ENCODE assay signal across 8 mouse cellular contexts in genomic region chr10:80117736-80118135, GRCm38 (mm10). TPM values are rescaled to one million over a fixed set of nuclear protein-coding genes. Genes with fewer than 3 reads are reported as not detected.
DNase-seq lines count a peak whose midpoint lies in the region; ATAC-seq lines count a peak whose summit lies in the region.

No protein-coding gene starts in this region.

- H3K4me3 ChIP-seq in megakaryocyte, embryonic 14.5 days (replicated peaks) = peak overlapping the region; percentile 100
- H3K4me3 ChIP-seq in limb, embryonic 11.5 days (ENCODE audit: low read depth, low read length) = peak overlapping the region; percentile 85
- H3K4me3 ChIP-seq in stomach, embryonic 15.5 days (replicated peaks) = peak overlapping the region; percentile 95

- peak; percentile 34 for DNase-seq in CD4-positive, CD25-positive, alpha-beta regulatory T cell, adult 2 months (ENCODE audit: low read depth, low spot score)
- DNase-seq in limb, embryonic 11.5 days (ENCODE audit: low spot score) = no peak
- DNase-seq in embryo, embryonic 10 days (ENCODE audit: low spot score) = no peak
- DNase-seq in urinary bladder, postnatal 36 days (ENCODE audit: low spot score in 2 of 2) = no peak

- WGBS in limb, embryonic 11.5 days = 55% methylated on average over 1 of the region's 1 CpGs
- 20% methylated on average over 1 of the region's 1 CpGs for WGBS in stomach, embryonic 15.5 days

- H3K4me1 ChIP-seq in megakaryocyte, embryonic 14.5 days = peaks cover 71% of the 10 kb centered on the region
- peaks cover 14% of the 10 kb centered on the region for H3K4me1 ChIP-seq in limb, embryonic 11.5 days (ENCODE audit: control insufficient read depth, insufficient read depth, low read length)
- peaks cover 39% of the 10 kb centered on the region for H3K4me1 ChIP-seq in stomach, embryonic 15.5 days

- no peak overlapping the region for H3K27ac ChIP-seq in limb, embryonic 11.5 days (replicated peaks; ENCODE audit: low read depth, low read length)
- peak overlapping the region; percentile 87 for H3K27ac ChIP-seq in stomach, embryonic 15.5 days

- no peaks in the 10 kb centered on the region for H3K27me3 ChIP-seq in megakaryocyte, embryonic 14.5 days (replicated peaks)
- no peaks in the 10 kb centered on the region for H3K27me3 ChIP-seq in limb, embryonic 11.5 days (ENCODE audit: control insufficient read depth, insufficient read depth, low read length)
- H3K27me3 ChIP-seq in stomach, embryonic 15.5 days (replicated peaks) = no peaks in the 10 kb centered on the region

- peaks cover 61% of the 10 kb centered on the region for H3K36me3 ChIP-seq in megakaryocyte, embryonic 14.5 days (replicated peaks; ENCODE audit: low read length)
- H3K36me3 ChIP-seq in limb, embryonic 11.5 days (ENCODE audit: control insufficient read depth, insufficient read depth, low read length) = peaks cover 17% of the 10 kb centered on the region
- H3K36me3 ChIP-seq in stomach, embryonic 15.5 days = peaks cover 17% of the 10 kb centered on the region; the same call in 1 of the 2 replicates

- no peaks in the 10 kb centered on the region for H3K9me3 ChIP-seq in megakaryocyte, embryonic 14.5 days
- no peaks in the 10 kb centered on the region for H3K9me3 ChIP-seq in limb, embryonic 11.5 days (ENCODE audit: control insufficient read depth, low read length)
- no peaks in the 10 kb centered on the region for H3K9me3 ChIP-seq in stomach, embryonic 15.5 days

- H3K9ac ChIP-seq in limb, embryonic 11.5 days (ENCODE audit: low read length) = peak overlapping the region; percentile 92
- peak overlapping the region; percentile 86 for H3K9ac ChIP-seq in stomach, embryonic 15.5 days

- peak overlapping the region; percentile 89 for H3K4me2 ChIP-seq in limb, embryonic 11.5 days (ENCODE audit: low read depth, severe bottlenecking)
- H3K4me2 ChIP-seq in stomach, embryonic 15.5 days = peak overlapping the region; percentile 95

- no peak for ATAC-seq in CD4-positive, CD25-positive, alpha-beta regulatory T cell, adult 4 months
- no peak for ATAC-seq in megakaryocyte, adult 5-6 weeks (ENCODE audit: poor library complexity, severe bottlenecking)
- ATAC-seq in limb, embryonic 11.5 days (ENCODE audit: insufficient number of reproducible peaks, low FRiP score, low TSS enrichment, low read depth) = no peak
- no peak for ATAC-seq in stomach, embryonic 15.5 days (ENCODE audit: insufficient read depth, low FRiP score, low read depth)

RNA-seq across cellular contexts. Expression of gene Stk11, which starts 2.1 kb away (rescaled TPM):
- 10 to 100 TPM; 19.2 to 30.7 TPM for polyA plus RNA-seq in CD4-positive, CD25-positive, alpha-beta regulatory T cell, adult 4 months (2017; shearing (Covaris generic))
- polyA plus RNA-seq in megakaryocyte, embryonic 14.5 days (2012; ENCODE audit: insufficient read depth, low replicate concordance) = 153 and 200 TPM in 2 replicates
- 58.0 and 60.7 TPM in 2 replicates for total RNA-seq in megakaryocyte, adult 5-6 weeks (2015)
- total RNA-seq in megakaryocyte, adult 5-6 weeks (2017) = 142 and 146 TPM in 2 replicates
- polyA plus RNA-seq in limb, embryonic 11.5 days (2014; fragmentation: Nextera tagmentation; extraction: Ambion mirVana) = 23.6 and 27.1 TPM in 2 replicates
- 16.9 and 19.2 TPM in 2 replicates for polyA plus RNA-seq in stomach, embryonic 15.5 days (2015; fragmentation: Nextera tagmentation; extraction: Ambion mirVana)

RNA-seq across cellular contexts. Expression of gene Sbno2, which starts 12.4 kb away (rescaled TPM):
- polyA plus RNA-seq in CD4-positive, CD25-positive, alpha-beta regulatory T cell, adult 4 months (2017; shearing (Covaris generic)) = 10 to 100 TPM; 28.4 to 54.8 TPM
- 151 and 347 TPM in 2 replicates for polyA plus RNA-seq in megakaryocyte, embryonic 14.5 days (2012; ENCODE audit: insufficient read depth, low replicate concordance)
- total RNA-seq in megakaryocyte, adult 5-6 weeks (2015) = 32.4 and 33.0 TPM in 2 replicates
- 41.9 and 46.7 TPM in 2 replicates for total RNA-seq in megakaryocyte, adult 5-6 weeks (2017)
- 8.1 and 10.8 TPM in 2 replicates for polyA plus RNA-seq in limb, embryonic 11.5 days (2014; fragmentation: Nextera tagmentation; extraction: Ambion mirVana)
- polyA plus RNA-seq in stomach, embryonic 15.5 days (2015; fragmentation: Nextera tagmentation; extraction: Ambion mirVana) = 14.8 and 15.9 TPM in 2 replicates

RNA-seq across cellular contexts. Expression of gene Atp5d, which starts 20.7 kb away (rescaled TPM):
- polyA plus RNA-seq in CD4-positive, CD25-positive, alpha-beta regulatory T cell, adult 4 months (2017; shearing (Covaris generic)) = 100 to 1,000 TPM; 303 to 370 TPM
- 1,192 and 1,533 TPM in 2 replicates for polyA plus RNA-seq in megakaryocyte, embryonic 14.5 days (2012; ENCODE audit: insufficient read depth, low replicate concordance)
- 161 and 162 TPM in 2 replicates for total RNA-seq in megakaryocyte, adult 5-6 weeks (2015)
- 31.0 and 34.7 TPM in 2 replicates for total RNA-seq in megakaryocyte, adult 5-6 weeks (2017)
- 416 and 426 TPM in 2 replicates for polyA plus RNA-seq in limb, embryonic 11.5 days (2014; fragmentation: Nextera tagmentation; extraction: Ambion mirVana)
- polyA plus RNA-seq in stomach, embryonic 15.5 days (2015; fragmentation: Nextera tagmentation; extraction: Ambion mirVana) = 544 and 602 TPM in 2 replicates

RNA-seq across cellular contexts. Expression of gene Cbarp, which starts 22.9 kb away (rescaled TPM):
- 1 to 10 TPM; 1.3 to 1.4 TPM for polyA plus RNA-seq in CD4-positive, CD25-positive, alpha-beta regulatory T cell, adult 4 months (2017; shearing (Covaris generic))
- polyA plus RNA-seq in megakaryocyte, embryonic 14.5 days (2012; ENCODE audit: insufficient read depth, low replicate concordance) = 4.8 and 11.7 TPM in 2 replicates
- total RNA-seq in megakaryocyte, adult 5-6 weeks (2015) = 1.6 and 2.2 TPM in 2 replicates
- 1.4 TPM in 1 of 2 replicates, not detected in the other for total RNA-seq in megakaryocyte, adult 5-6 weeks (2017)
- polyA plus RNA-seq in limb, embryonic 11.5 days (2014; fragmentation: Nextera tagmentation; extraction: Ambion mirVana) = 4.7 and 6.5 TPM in 2 replicates
- 5.1 and 6.7 TPM in 2 replicates for polyA plus RNA-seq in stomach, embryonic 15.5 days (2015; fragmentation: Nextera tagmentation; extraction: Ambion mirVana)

RNA-seq across cellular contexts. Expression of gene Midn, which starts 30.3 kb away (rescaled TPM):
- polyA plus RNA-seq in CD4-positive, CD25-positive, alpha-beta regulatory T cell, adult 4 months (2017; shearing (Covaris generic)) = 1 to 10 TPM; 4.6 to 8.2 TPM
- 171 and 203 TPM in 2 replicates for polyA plus RNA-seq in megakaryocyte, embryonic 14.5 days (2012; ENCODE audit: insufficient read depth, low replicate concordance)
- 29.5 and 29.6 TPM in 2 replicates for total RNA-seq in megakaryocyte, adult 5-6 weeks (2015)
- 22.4 and 36.1 TPM in 2 replicates for total RNA-seq in megakaryocyte, adult 5-6 weeks (2017)
- polyA plus RNA-seq in limb, embryonic 11.5 days (2014; fragmentation: Nextera tagmentation; extraction: Ambion mirVana) = 59.3 and 60.9 TPM in 2 replicates
- polyA plus RNA-seq in stomach, embryonic 15.5 days (2015; fragmentation: Nextera tagmentation; extraction: Ambion mirVana) = 16.0 and 19.8 TPM in 2 replicates
